Mouse (Mus musculus): ENCODE measurements around the gene Gpr146.
A peak's percentile ranks its signal among the peaks of the same experiment; 100 is the strongest.
"Not testable (repeated sequence)": the region's sequence is repeated elsewhere in the genome, so short reads cannot be mapped to it uniquely, and the experiment has no call there.

Gene Gpr146

GRCm38 (mm10) chr5:139377468-139378270 lies at the start of gene Gpr146:
TSS of gene Gpr146 (plus strand) at chr5:139377697.
- peak; percentile 87 for DNase-seq

- DNase-seq, result no peak
Measured at GRCm38 (mm10) chr5:139330766-139331165, 46.7 kb upstream of the Gpr146 start.

- DNase-seq, result peak; percentile 93
Measured at GRCm38 (mm10) chr5:139331742-139332141, 45.8 kb upstream of the Gpr146 start.

- DNase-seq, result no peak
Measured at GRCm38 (mm10) chr5:139332590-139333272, 44.8 kb upstream of the Gpr146 start.

GRCm38 (mm10) chr5:139333301-139334013 lies 44.0 kb upstream of the Gpr146 start:
- peak; percentile 60 for DNase-seq

GRCm38 (mm10) chr5:139334394-139334793 lies 43.1 kb upstream of the Gpr146 start:
- DNase-seq, result not testable (repeated sequence)

GRCm38 (mm10) chr5:139335634-139336033 lies 41.9 kb upstream of the Gpr146 start:
- no peak for DNase-seq

- no peak for DNase-seq
Measured at GRCm38 (mm10) chr5:139337826-139338370, 39.6 kb upstream of the Gpr146 start.

GRCm38 (mm10) chr5:139338403-139338802 lies 39.1 kb upstream of the Gpr146 start:
- DNase-seq, result peak; percentile 58

- no peak for DNase-seq
Measured at GRCm38 (mm10) chr5:139338891-139339290, 38.6 kb upstream of the Gpr146 start.

GRCm38 (mm10) chr5:139344021-139344686 lies 33.3 kb upstream of the Gpr146 start:
- peak; percentile 79 for DNase-seq

GRCm38 (mm10) chr5:139344687-139345363 lies 32.7 kb upstream of the Gpr146 start:
- peak; percentile 98 for DNase-seq

GRCm38 (mm10) chr5:139345364-139345714 lies 32.2 kb upstream of the Gpr146 start:
- no peak for DNase-seq

- DNase-seq, result peak; percentile 79
Measured at GRCm38 (mm10) chr5:139347225-139347624, 30.3 kb upstream of the Gpr146 start.

- DNase-seq, result no peak
Measured at GRCm38 (mm10) chr5:139349713-139350112, 27.8 kb upstream of the Gpr146 start.

GRCm38 (mm10) chr5:139351134-139351533 lies 26.4 kb upstream of the Gpr146 start, which contains the start of gene Cox19:
TSS of gene Cox19 (minus strand) at chr5:139351418.
- DNase-seq, result no peak

- DNase-seq, result no peak
Measured at GRCm38 (mm10) chr5:139351628-139352027, 25.9 kb upstream of the Gpr146 start.

GRCm38 (mm10) chr5:139352317-139352716 lies 25.2 kb upstream of the Gpr146 start, which contains the start of gene Cyp2w1:
TSS of gene Cyp2w1 (plus strand) at chr5:139352617.
- no peak for DNase-seq

- no peak for DNase-seq
Measured at GRCm38 (mm10) chr5:139353496-139353895, 24.0 kb upstream of the Gpr146 start.

GRCm38 (mm10) chr5:139353946-139354345 lies 23.6 kb upstream of the Gpr146 start:
- DNase-seq, result no peak

- peak; percentile 92 for DNase-seq
Measured at GRCm38 (mm10) chr5:139355235-139355772, 22.2 kb upstream of the Gpr146 start.

GRCm38 (mm10) chr5:139358653-139359052 lies 18.8 kb upstream of the Gpr146 start:
- peak; percentile 71 for DNase-seq

Measured in kidney, adult 9 months (tissue).